Mouse (Mus musculus) T-helper 17 cell (primary cell): ENCODE data around the gene Prr12.
"Not testable (repeated sequence)": the region's sequence is repeated elsewhere in the genome, so short reads cannot be mapped to it uniquely, and the experiment has no call there.

ENCODE experiments used
- in situ Hi-C, 2 experiments: fragments of 300-600 bp; cut with MboI, MseI; formaldehyde crosslinking; loops; 1 replicate in 1 of 2; 2 replicates in 1 of 2; pipeline ENCODE4 v1.15.1; 2025; ENCODE audit warnings: high pct_unique_total_duplicates in 2 of 2

Prr12 gene

GRCm38 (mm10) chr7:45052862-45053116 is at the start of gene Prr12:
Gene Prr12, minus strand, starts transcription at chr7:45052881.
- in situ Hi-C loops = no loop called here

DNA sequence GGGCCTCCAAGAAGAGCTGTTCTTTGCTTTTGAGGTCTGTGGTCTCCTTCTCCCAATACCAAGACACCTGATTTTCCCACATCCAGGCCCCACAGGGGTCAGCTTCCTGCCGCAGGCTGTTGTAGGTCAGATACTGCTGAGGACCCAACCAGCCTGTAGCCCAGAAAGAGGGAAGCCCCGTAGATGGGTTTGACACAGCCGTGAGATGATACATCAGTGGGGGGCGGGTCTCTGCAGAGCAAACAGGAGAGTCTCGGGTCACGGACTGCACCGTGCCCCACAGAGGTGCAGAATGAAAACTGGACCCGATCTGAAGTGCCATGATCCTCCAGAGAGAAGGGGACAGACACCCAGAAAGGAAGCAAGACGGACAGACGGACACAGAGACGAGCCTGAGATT is 49.8 kb upstream of the Prr12 start:
- in situ Hi-C loops = no loop called here

DNA sequence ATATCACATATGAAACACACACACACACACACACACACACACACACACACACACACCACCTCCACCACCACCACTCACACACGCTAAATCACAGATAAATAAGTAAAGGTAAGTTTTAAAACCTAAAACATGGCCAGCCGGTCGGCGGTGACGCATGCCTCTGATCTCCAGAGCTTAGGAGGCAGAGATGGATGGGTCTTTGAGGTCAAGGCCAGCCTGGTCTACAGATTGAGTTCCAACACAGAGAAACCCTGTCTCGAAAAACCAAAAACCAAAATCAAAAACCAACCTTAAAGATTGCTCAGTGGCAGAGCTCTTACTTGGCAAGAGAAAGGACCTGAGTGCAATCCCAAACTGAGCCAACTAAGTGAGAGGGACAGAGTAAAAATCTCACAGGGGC is 47.4 kb upstream of the Prr12 start:
- in situ Hi-C loops = no loop called here

GRCm38 (mm10) chr7:45098541-45099240 is 46.0 kb upstream of the Prr12 start:
- in situ Hi-C loops = no loop called here

DNA sequence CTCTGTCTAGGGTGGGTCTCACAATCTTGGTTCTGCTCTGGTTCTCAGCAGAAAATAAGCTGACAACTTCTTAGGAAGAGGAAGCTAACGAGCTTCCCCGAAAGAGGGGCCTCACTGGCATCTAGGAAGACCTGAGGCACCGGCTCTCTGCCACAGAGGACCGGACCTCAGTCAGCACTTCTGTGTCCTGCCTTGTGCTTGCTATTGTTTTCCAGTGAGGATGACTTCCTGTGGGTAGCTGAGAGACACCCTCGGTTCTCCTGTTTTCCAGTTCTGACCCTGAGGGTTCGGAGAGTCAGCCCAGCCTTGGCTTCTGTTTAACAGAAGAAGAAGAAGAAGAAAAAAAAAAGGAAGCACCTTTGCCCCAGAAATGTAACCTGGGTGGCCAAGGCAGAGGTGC is 44.8 kb upstream of the Prr12 start:
- in situ Hi-C loops = no loop called here

GRCm38 (mm10) chr7:45095965-45096364 is 43.3 kb upstream of the Prr12 start:
- in situ Hi-C loops = not testable (repeated sequence)

- in situ Hi-C loops = no loop called here
Observed at GRCm38 (mm10) chr7:45095367-45095766, 42.7 kb upstream of the Prr12 start.

GRCm38 (mm10) chr7:45094121-45094520 is 41.4 kb upstream of the Prr12 start:
- in situ Hi-C loops = no loop called here

DNA sequence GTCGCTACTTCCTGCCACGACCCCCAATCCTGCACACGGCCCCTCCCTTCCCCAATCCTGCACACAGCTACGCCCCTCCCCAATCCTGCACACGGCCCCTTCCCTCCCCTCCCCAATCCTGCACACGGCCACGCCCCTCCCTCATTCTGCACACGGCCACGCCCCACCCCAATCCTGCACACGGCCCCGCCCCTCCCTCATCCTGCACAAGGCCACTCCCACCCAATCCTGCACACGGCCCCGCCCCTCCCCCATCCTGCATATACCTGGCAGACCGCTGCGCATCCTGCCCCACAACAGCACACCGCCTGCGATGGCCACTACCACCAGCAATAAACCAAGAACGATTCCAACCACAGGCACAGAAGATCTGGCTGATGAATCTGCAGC is 40.8 kb upstream of the Prr12 start:
- in situ Hi-C loops = no loop called here

DNA sequence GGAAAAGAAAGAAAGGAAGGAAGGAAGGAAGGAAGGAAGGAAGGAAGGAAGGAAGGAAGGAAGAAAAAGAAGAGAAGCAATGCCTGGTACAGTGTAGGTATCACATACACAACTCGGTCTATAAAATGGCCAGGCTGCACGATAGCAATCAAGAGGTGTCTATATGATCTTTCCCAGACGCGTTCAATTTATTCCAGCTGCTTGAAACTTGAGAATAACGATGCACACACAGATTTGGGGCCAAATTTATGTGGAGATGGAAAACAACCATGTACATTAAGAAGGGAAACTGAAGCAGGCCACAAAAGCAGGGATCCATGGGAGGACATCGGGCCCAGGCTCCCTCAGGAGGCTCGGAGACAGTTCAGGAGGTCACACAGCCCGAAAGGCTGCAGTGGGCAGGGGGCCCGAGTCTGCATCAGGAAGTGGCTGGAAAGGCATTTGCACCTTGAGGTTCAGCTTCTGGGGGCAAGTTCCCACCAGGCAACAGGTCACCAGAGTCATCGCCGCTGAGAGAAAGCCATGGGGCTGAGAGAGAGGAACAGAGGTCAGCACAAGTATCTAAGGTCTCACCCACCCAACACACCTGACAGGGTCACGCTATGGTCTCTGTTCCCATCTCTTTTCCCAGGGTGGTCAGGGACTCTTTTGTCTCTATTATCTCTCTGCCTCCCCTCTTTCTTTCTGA is 40.3 kb upstream of the Prr12 start:
- in situ Hi-C loops = no loop called here

- in situ Hi-C loops = no loop called here
Observed at GRCm38 (mm10) chr7:45092048-45092447, 39.4 kb upstream of the Prr12 start, which contains the start of gene Rcn3. Gene Rcn3, minus strand, starts transcription at chr7:45092221.

DNA sequence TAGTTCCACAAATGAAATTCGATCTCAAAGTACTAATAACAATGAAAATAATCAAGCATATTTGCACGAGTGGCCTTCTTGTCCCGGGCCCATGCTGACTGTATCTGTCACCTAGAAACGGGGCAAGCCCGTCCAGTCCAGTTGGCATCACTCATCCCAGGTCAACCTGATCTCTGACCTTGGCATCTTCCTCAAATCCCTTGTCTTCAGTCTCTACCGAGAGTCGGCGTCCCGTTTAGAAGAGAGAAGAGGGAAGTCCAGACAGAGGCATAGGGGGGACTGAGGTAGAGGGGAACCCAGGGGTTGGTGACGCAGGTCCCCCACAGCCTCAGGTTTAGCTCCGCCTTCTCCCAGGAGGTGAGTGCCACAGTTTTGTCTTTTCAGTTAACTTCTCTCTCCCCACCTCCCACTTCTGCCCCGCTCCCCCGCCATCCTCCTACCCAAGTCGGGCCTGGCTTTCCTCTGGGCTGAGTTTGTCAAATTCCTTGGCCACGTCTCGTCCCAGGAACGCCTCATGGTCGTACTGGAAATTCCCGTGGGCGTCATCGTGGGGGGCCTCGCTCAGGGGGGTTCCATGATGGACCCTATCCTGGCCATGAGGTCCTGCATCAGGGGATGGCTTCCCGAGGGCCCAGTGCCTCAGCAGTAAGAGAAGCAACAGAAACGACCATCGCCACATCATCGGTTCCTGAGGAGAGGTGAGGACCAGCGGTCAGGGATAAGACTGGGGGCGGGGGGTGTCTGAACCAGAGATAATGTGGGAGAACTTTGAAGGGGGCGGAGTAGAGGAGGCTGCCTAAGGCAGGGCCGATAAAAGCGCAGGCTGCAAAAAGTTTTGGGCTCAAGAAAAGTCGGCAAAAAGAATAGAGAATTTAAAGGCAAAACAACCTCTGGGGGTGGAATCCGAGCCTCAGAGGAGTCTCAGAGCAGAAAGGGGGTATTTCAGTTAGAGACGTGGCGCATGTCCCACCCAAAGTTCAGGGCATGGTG is 38.6 kb upstream of the Prr12 start:
- in situ Hi-C loops = no loop called here

DNA sequence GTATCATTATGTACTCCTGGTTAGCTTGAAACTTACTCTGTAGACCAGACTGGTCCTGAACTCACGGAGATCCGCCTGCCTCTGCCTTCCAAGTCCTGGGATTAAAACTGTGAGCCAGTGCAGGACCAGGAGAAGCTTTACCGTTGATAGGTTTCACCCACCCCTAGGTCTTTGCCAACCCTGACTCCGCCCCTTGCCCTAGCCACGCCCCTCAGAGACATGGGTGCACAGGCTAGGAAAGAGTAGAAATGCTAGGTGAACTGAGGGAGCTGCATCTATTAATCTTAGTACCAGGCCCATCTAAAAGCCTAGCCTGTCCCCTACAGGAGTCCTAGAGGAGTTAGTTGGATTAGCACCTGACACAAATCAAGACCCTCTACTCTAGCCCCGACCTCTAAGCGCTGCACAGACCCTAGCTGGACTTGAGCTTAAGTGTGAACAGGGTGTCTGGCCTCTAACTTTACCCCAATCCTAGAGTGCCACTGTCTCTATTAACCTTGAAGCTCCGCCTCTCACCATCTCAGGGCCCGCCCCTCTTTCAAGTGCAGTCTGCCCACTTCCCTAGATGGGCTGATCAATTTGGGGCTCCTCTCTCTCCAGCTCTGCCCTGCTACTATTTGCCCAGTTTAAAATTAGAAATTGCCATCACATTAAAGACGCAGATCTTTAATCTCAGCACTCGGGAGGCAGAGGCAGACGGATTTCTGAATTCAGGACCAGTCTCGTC is 37.7 kb upstream of the Prr12 start:
- in situ Hi-C loops = no loop called here

DNA sequence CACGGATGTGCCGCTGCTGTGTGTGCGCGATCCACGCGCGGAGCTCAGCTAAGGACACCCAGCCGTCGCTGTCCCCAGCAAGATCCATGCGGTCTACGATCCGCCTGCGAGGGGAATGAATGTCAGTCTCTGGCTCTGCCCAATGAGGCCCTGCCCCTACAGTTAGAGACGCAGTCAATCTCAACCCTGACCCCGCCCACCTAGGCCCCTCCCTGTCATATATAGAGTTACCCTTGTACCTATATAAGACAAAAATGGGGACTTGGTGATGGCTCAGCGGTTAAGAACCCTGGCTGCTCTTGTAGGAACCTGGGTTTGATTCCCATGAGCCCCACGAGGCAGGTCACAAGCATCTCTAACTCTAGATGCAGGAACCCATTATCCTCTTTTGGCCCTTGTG is 35.9 kb upstream of the Prr12 start:
- in situ Hi-C loops = no loop called here

DNA sequence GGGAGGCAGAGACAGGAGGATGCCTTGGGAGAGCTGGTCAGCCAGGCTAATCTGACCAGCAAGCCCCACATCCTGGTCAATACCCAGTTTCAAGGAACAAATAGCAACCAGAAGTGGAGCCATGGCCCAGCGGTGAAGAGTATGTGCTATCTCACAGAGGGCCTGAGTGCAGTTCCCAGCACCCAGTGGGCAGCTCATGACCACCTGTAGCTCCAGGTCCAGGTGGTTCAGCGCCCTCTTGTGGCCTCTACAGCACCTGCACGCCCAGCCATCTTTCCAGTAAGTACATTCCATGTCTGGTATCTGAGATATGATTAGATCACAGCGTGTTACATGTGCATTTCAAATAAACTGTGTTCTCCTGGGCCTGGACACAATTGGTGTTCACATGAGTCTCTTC is 33.4 kb upstream of the Prr12 start:
- in situ Hi-C loops = no loop called here

- in situ Hi-C loops = no loop called here
Observed at GRCm38 (mm10) chr7:45083300-45083890, 30.7 kb upstream of the Prr12 start.

GRCm38 (mm10) chr7:45082401-45083299 is 30.0 kb upstream of the Prr12 start:
- in situ Hi-C loops = no loop called here

GRCm38 (mm10) chr7:45081016-45081415 is 28.3 kb upstream of the Prr12 start:
- in situ Hi-C loops = no loop called here

GRCm38 (mm10) chr7:45079856-45080255 is 27.2 kb upstream of the Prr12 start:
- in situ Hi-C loops = no loop called here

- in situ Hi-C loops = no loop called here
Observed at GRCm38 (mm10) chr7:45078513-45078912, 25.8 kb upstream of the Prr12 start.
